Mouse (Mus musculus) small intestine, adult 2 months (tissue): ENCODE results near the gene Ptprd. TPM values are rescaled to one million over a fixed set of nuclear protein-coding genes. Genes with fewer than 3 reads are reported as not detected.

Experiments
- H3K27ac ChIP-seq: fragments of 200-500 bp; 2 replicates; pipeline ENCODE4 v1.5.1; 2012; ENCODE audit warnings: low read depth, low read length, control low read depth, inconsistent platforms; ENCODE audit not compliant: insufficient read depth
- H3K27me3 ChIP-seq: fragments of 200-500 bp; 2 replicates; pipeline ENCODE4 v1.6.1; 2012; ENCODE audit warnings: mild to moderate bottlenecking, moderate library complexity, low read length, inconsistent platforms; ENCODE audit not compliant: control insufficient read depth, insufficient read depth
- H3K36me3 ChIP-seq: fragments of 200-500 bp; 2 replicates; pipeline ENCODE4 v1.6.1; 2012; ENCODE audit warnings: mild to moderate bottlenecking, low read length, control low read depth, inconsistent platforms; ENCODE audit not compliant: control insufficient read depth, insufficient read depth
- H3K4me1 ChIP-seq: fragments of 200-500 bp; 2 replicates; pipeline ENCODE4 v1.6.1; 2012; ENCODE audit warnings: low read length, inconsistent platforms, mixed read lengths; ENCODE audit not compliant: control insufficient read depth, insufficient read depth, insufficient read length
- H3K4me3 ChIP-seq: fragments of 200-500 bp; 2 replicates; pipeline ENCODE4 v1.5.1; 2012; ENCODE audit warnings: low read depth, mild to moderate bottlenecking, control low read depth, inconsistent platforms, low read length, moderate library complexity
- CTCF ChIP-seq: fragments of 200-500 bp; IDR thresholded peaks from 2 replicates; pipeline ENCODE4 v1.5.1; 2012; ENCODE audit warnings: low read depth, mild to moderate bottlenecking, control low read depth, inconsistent platforms, low read length, moderate library complexity, mixed read lengths; ENCODE audit not compliant: insufficient replicate concordance, insufficient read length; ENCODE audit errors: extremely low read depth
- POLR2A ChIP-seq: fragments of 200-500 bp; IDR thresholded peaks from 2 replicates; pipeline ENCODE4 v1.6.1; 2012; ENCODE audit warnings: low read depth, mild to moderate bottlenecking, control low read depth, inconsistent platforms, low read length, moderate library complexity
- WGBS: fragments of 180-500 bp; shearing (Covaris S2); methylation state at CpG from one replicate; pipeline ENCODE4 v1.1.7; 2018; 5-methylcytosine and 5-hydroxymethylcytosine counted together
- polyA plus RNA-seq: library from polyadenylated mRNA; depleted of rRNA; stranded (reverse); fragments of >200 nt; gene quantifications from 2 replicates; pipeline ENCODE4 v1.2.3, GENCODE M21; 2012

Gene Ptprd
- polyA plus RNA-seq, 1 experiment, result 1.5 TPM

- no peak overlapping the region for H3K4me3 ChIP-seq
- no peak overlapping the region for H3K27ac ChIP-seq
- no peaks in the 10 kb centered on the region for H3K4me1 ChIP-seq
- no peaks in the 10 kb centered on the region for H3K36me3 ChIP-seq
- WGBS, result 73% methylated on average over 6 of the region's 6 CpGs
- no peaks in the 10 kb centered on the region for H3K27me3 ChIP-seq
- TF ChIP-seq POLR2A, result no peak
- no peak for TF ChIP-seq CTCF
These were observed 489.9 kb downstream of the Ptprd start for GRCm38 (mm10) chr4:77721908-77722307.

DNA sequence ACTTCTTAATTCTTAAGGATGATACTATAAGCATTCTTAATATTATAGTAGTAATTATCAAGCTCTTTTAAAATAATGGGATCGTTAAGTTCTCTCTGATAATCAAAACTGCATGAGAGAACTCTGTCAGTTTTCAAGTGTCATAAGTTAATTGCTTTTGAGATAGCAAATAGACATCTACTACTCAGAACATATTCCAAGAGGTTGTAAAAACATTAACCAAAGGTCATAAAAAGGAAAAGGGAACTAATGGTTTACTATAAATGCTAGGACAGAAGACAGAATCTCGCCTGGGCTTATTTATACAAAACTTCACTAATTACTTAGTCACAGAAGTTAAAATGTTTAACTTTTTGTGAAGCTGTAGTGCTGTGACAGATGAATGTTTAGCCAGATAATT is 494.0 kb downstream of the Ptprd start:
- H3K4me3 ChIP-seq, result no peak overlapping the region
- H3K36me3 ChIP-seq, result no peaks in the 10 kb centered on the region
- no peak overlapping the region for H3K27ac ChIP-seq
- no peaks in the 10 kb centered on the region for H3K4me1 ChIP-seq
- TF ChIP-seq CTCF (no peak), POLR2A (no peak)
- no peaks in the 10 kb centered on the region for H3K27me3 ChIP-seq
- 16% methylated on average over 2 of the region's 2 CpGs for WGBS

GRCm38 (mm10) chr4:77710231-77710630 is 501.5 kb downstream of the Ptprd start:
- no peak for TF ChIP-seq POLR2A
- no peak for TF ChIP-seq CTCF
- WGBS, result 84% methylated on average over 2 of the region's 2 CpGs
- Histone ChIP-seq H3K27ac (no peak overlapping the region), H3K4me1 (no peaks in the 10 kb centered on the region), H3K4me3 (no peak overlapping the region), H3K36me3 (no peaks in the 10 kb centered on the region), H3K27me3 (no peaks in the 10 kb centered on the region)

DNA sequence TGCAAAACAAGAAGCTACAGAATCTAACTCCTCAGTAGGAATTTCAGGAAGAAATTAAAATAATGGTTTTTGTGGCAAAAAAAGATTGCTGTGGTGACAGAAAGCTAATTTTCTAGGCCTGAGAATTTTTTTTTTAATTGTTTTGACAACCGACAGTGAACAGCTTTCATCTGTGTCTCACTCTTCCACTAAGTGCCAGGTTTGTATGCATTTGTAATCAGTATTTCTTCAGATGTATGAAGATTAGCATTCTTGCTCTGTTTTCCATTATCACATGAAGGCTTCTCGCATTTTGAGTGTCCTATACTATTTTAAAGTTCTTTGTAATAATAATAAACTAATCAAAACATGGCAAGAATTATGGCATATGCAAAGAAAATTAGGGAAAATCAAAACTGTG is 513.5 kb downstream of the Ptprd start:
- Histone ChIP-seq H3K4me3 (no peak overlapping the region), H3K4me1 (no peaks in the 10 kb centered on the region), H3K27me3 (no peaks in the 10 kb centered on the region), H3K27ac (no peak overlapping the region), H3K36me3 (no peaks in the 10 kb centered on the region)
- TF ChIP-seq POLR2A, result no peak
- TF ChIP-seq CTCF, result no peak
- 69% methylated on average over 2 of the region's 2 CpGs for WGBS

DNA sequence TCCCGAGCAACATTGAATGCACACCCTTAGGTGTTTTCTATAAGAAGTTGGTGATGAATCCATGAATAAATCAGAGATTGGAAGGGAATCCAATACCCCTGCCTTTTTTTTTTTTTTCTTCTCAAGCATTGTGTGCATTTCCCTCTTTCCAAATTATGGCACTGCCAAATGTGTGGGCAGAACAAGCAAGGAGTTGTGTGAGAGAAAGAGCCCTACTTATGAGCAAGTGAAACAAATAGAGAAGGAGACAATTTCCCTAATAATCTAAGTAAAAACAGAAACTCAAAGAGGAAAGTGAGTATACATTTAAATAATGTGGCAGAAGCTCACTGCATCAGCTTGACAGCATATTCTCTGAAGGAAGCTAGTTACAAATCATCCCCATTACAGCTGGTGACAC is 536.0 kb downstream of the Ptprd start:
- 74% methylated on average over 1 of the region's 1 CpGs for WGBS
- H3K4me3 ChIP-seq, result no peak overlapping the region
- H3K36me3 ChIP-seq, result no peaks in the 10 kb centered on the region
- no peak for TF ChIP-seq POLR2A
- TF ChIP-seq CTCF, result no peak
- no peaks in the 10 kb centered on the region for H3K4me1 ChIP-seq
- no peak overlapping the region for H3K27ac ChIP-seq
- H3K27me3 ChIP-seq, result no peaks in the 10 kb centered on the region

DNA sequence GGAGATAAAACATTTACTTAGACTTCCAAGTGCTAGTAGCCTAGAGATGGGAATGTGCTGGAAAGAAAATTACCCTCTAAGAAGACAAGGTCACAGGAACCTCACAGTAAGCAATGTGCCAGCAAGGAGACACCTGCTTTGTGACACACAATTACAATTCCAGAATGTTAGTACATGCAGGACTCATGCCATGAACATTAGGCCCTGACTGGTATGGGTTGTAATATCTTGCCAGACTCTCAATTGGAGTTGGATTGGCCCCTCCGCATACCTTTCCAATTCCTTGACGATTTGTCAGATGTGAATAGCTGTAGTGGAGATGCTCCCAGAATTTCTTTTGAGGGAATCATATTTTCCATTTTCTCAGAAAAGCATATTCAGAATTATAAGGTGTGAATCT is 547.0 kb downstream of the Ptprd start:
- no peaks in the 10 kb centered on the region for H3K27me3 ChIP-seq
- TF ChIP-seq CTCF, result no peak
- TF ChIP-seq POLR2A, result no peak
- H3K27ac ChIP-seq, result no peak overlapping the region
- H3K4me1 ChIP-seq, result no peaks in the 10 kb centered on the region
- 94% methylated on average over 2 of the region's 2 CpGs for WGBS
- H3K36me3 ChIP-seq, result no peaks in the 10 kb centered on the region
- H3K4me3 ChIP-seq, result no peak overlapping the region

DNA sequence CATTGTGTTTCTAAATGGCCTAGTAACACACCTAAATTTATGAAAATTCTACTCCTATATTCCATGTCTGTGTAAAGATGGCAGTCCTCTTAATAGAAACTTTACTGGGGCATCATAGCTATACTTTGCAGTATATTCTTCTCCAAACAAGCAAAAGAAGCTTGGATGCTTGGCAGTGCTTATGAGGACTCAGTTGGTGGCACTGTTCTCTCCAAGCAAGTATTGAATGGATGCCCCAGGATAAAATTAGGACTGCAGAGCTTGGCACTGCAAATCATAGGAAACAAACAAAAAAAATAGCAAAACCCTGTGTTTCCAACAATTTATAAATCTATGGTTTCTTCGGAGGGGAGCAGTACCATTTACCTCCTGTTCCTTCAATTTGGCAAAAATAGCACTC is 549.5 kb downstream of the Ptprd start:
- Histone ChIP-seq H3K36me3 (no peaks in the 10 kb centered on the region), H3K4me1 (no peaks in the 10 kb centered on the region), H3K4me3 (no peak overlapping the region), H3K27me3 (no peaks in the 10 kb centered on the region), H3K27ac (no peak overlapping the region)
- TF ChIP-seq CTCF (no peak), POLR2A (no peak)
- 71% methylated on average over 1 of the region's 1 CpGs for WGBS

DNA sequence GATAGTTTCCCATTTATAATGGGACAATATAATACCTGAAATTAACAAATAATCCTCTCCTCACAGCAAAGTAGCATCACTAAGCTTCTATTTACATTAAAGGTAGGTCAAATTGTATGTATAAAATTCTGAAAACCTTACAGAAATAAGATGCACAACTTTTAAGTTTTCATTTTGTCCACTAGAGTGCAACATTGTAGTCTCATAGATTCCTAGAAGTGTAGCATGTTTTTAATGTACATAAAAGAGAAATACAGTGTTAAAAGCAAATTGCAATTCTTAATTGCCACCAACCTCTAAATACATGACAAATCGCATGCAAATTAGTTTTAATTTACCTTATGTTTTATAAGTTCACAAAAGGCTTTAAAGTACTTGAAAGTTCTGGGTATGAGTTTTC is 556.1 kb downstream of the Ptprd start:
- 81% methylated on average over 1 of the region's 1 CpGs for WGBS
- H3K36me3 ChIP-seq, result no peaks in the 10 kb centered on the region

More for the DNA sequence above, 556.1 kb downstream of the Ptprd start:
- no peak overlapping the region for H3K4me3 ChIP-seq
- no peaks in the 10 kb centered on the region for H3K27me3 ChIP-seq
- no peaks in the 10 kb centered on the region for H3K4me1 ChIP-seq
- H3K27ac ChIP-seq, result no peak overlapping the region
- TF ChIP-seq CTCF, result no peak
- no peak for TF ChIP-seq POLR2A
